Mouse (Mus musculus) thymus, postnatal 10 days (tissue): ENCODE data around the gene Sapcd2.
A peak's percentile ranks its signal among the peaks of the same experiment; 100 is the strongest.

Source experiments
- DNase-seq, 2 experiments: peaks; one replicate each; pipeline ENCODE4 v3.0.0; 2021; ENCODE audit warnings: low spot score in 2 of 2

The Sapcd2 gene

GRCm38 (mm10) chr2:25422587-25423410 is 50.7 kb downstream of the Sapcd2 start, which contains the start of gene Fut7:
Gene Fut7, plus strand, starts transcription at chr2:25423267.
- DNase-seq = peak; percentile 17 to 35

GRCm38 (mm10) chr2:25423626-25424025 is 51.5 kb downstream of the Sapcd2 start:
- DNase-seq = no peak

- DNase-seq = no peak
Observed at GRCm38 (mm10) chr2:25425481-25425880, 53.4 kb downstream of the Sapcd2 start.

GRCm38 (mm10) chr2:25426721-25427191 is 54.6 kb downstream of the Sapcd2 start:
- DNase-seq = peak in 1 of 2 experiments; percentile 65

- no peak for DNase-seq
Observed at GRCm38 (mm10) chr2:25427256-25427655, 55.1 kb downstream of the Sapcd2 start.
